In genomic region chr16:35270353-35270934, GRCm38 (mm10) we compare ENCODE assay signal across 8 mouse cellular contexts.
DNase-seq lines count a peak whose midpoint lies in the region; ATAC-seq and TF ChIP-seq lines count a peak whose summit lies in the region.

No protein-coding gene starts in this region.

- H3K9ac ChIP-seq in heart, embryonic 12.5 days, result no peak overlapping the region
- no peak overlapping the region for H3K9ac ChIP-seq in midbrain, postnatal 0 days (replicated peaks; ENCODE audit: low read length, poor library complexity, severe bottlenecking)

- peak; percentile 97 for TF ChIP-seq CTCF in midbrain, postnatal 0 days (IDR thresholded peaks at IDR 0.05)

- H3K36me3 ChIP-seq in heart, embryonic 12.5 days, result no peaks in the 10 kb centered on the region
- peaks cover 10% of the 10 kb centered on the region for H3K36me3 ChIP-seq in midbrain, postnatal 0 days (ENCODE audit: insufficient read depth, low read length)

- H3K4me2 ChIP-seq in heart, embryonic 12.5 days, result no peak overlapping the region
- no peak overlapping the region for H3K4me2 ChIP-seq in midbrain, postnatal 0 days (ENCODE audit: low read depth, low read length, poor library complexity, severe bottlenecking)

- no peak overlapping the region for H3K27ac ChIP-seq in heart, embryonic 12.5 days (ENCODE audit: poor library complexity, severe bottlenecking)
- H3K27ac ChIP-seq in midbrain, postnatal 0 days (ENCODE audit: low read depth, low read length), result no peak overlapping the region

- H3K4me1 ChIP-seq in heart, embryonic 12.5 days (replicated peaks), result peaks cover 8% of the 10 kb centered on the region
- no peaks in the 10 kb centered on the region for H3K4me1 ChIP-seq in midbrain, postnatal 0 days (ENCODE audit: insufficient read depth, low read length)

- intact Hi-C loops in left cerebral cortex, postnatal 4 days (cut with DNase I), result loop anchor here (2.0 to 5.0 kb wide), 3 partner anchors 116 to 203 kb away; partner anchors contain the start of gene Adcy5

- no peaks in the 10 kb centered on the region for H3K9me3 ChIP-seq in heart, embryonic 12.5 days (replicated peaks)
- H3K9me3 ChIP-seq in midbrain, postnatal 0 days (ENCODE audit: low read length), result no peaks in the 10 kb centered on the region

- ATAC-seq in heart, embryonic 12.5 days (ENCODE audit: insufficient number of reproducible peaks, low FRiP score), result no peak
- ATAC-seq in midbrain, postnatal 0 days (ENCODE audit: low FRiP score), result peak; percentile 31

- peak; percentile 95 for DNase-seq in heart, adult 11 months
- DNase-seq in embryo, embryonic 10.5 days (ENCODE audit: low spot score), result peak; percentile 95
- DNase-seq in gastrocnemius, postnatal 4 days (ENCODE audit: low spot score in 2 of 2), result peak; percentile 59 to 82
- peak; percentile 83 for DNase-seq in kidney, adult 18-20 months
- DNase-seq in left cerebral cortex, postnatal 4 days, result peak; percentile 93
- peak; percentile 95 for DNase-seq in midbrain, postnatal 0 days (ENCODE audit: low spot score)
- DNase-seq in spleen, postnatal 36 days (ENCODE audit: low spot score in 2 of 2), result peak; percentile 35 to 43

- H3K4me3 ChIP-seq in heart, embryonic 12.5 days, result no peak overlapping the region
- H3K4me3 ChIP-seq in midbrain, postnatal 0 days (ENCODE audit: low read depth, low read length), result no peak overlapping the region

- peaks cover 27% of the 10 kb centered on the region for H3K27me3 ChIP-seq in heart, embryonic 12.5 days (replicated peaks)
- H3K27me3 ChIP-seq in midbrain, postnatal 0 days (ENCODE audit: insufficient read depth, low read length), result no peaks in the 10 kb centered on the region

- 37% methylated on average over 10 of the region's 10 CpGs for WGBS in heart, embryonic 12.5 days
- WGBS in midbrain, postnatal 0 days, result 38% methylated on average over 10 of the region's 10 CpGs

Comparison
In these comparisons a context has a peak if more than half of its experiments do, and no peak if none do; other contexts are left out.
1. DNase-seq: peak in every context shown above with its lines; median percentile 95 in heart, adult 11 months; 95 in embryo, embryonic 10.5 days; 95 in midbrain, postnatal 0 days; 93 in left cerebral cortex, postnatal 4 days; 83 in kidney, adult 18-20 months; 70 in gastrocnemius, postnatal 4 days; 39 in spleen, postnatal 36 days.